Mouse (Mus musculus): ENCODE results near the gene Itga9. TPM values are rescaled to one million over a fixed set of nuclear protein-coding genes. Genes with fewer than 3 reads are reported as not detected.

Gene Itga9
- total and polyA plus RNA-seq, 2 experiments: 9.1 to 15.8 TPM

DNA sequence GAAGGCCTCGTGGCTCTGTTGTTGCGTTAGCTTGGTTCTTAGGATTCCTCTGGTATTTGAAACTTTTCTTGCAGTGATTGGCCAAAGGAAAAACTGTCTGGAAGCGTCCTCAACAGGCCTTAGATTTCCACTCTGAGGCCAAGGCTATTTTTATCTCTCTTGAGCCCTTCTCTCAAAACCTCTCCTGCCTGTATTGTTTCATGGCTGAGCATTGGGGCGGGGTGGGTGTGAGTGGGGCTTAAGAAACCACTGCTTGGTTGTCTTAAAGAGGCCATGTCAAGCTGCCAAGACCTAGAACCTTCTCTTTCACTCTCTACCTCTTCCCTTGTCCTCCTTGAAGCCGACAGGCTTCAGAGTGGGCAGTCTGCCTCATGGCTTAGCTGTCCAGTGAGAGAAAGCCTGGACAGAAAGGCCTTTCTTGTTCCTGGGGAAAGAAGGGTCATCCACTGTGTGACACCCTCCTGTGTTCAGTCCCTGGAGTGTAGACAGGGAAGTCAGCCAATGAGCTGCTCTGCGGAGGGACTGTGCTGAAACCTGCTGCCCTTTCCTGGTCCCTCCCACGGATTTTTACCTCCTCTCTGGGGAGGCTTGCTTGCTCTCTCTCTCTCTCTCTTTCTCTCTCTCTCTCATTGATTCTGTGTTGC is 271.0 kb downstream of the Itga9 start:
- no peak overlapping the region for H3K9ac ChIP-seq (ENCODE audit: low read depth, low read length)
- DNase-seq (ENCODE audit: extremely low read depth, low read depth, low spot score): no peak
- H3K27me3 ChIP-seq (ENCODE audit: control insufficient read depth, insufficient read depth, low read length): no peaks in the 10 kb centered on the region
- TF ChIP-seq POLR2A (IDR thresholded peaks at IDR 0.05; ENCODE audit: extremely low read depth, insufficient read depth, low read length): no peak
- TF ChIP-seq CTCF (IDR thresholded peaks at IDR 0.05; ENCODE audit: low read depth, low read length): no peak
- no peaks in the 10 kb centered on the region for H3K79me2 ChIP-seq (ENCODE audit: control insufficient read depth, insufficient read depth, low read length)
- peaks cover 2% of the 10 kb centered on the region; the same call in 1 of the 2 replicates for H3K36me3 ChIP-seq (ENCODE audit: control insufficient read depth, insufficient read depth, low read length)
- H3K4me3 ChIP-seq (ENCODE audit: insufficient read depth, low read depth, low read length): no peak overlapping the region
- 79% methylated on average over 7 of the region's 7 CpGs for WGBS
- no peaks in the 10 kb centered on the region for H3K4me1 ChIP-seq (ENCODE audit: control insufficient read depth, insufficient read depth, low read length)
- H3K27ac ChIP-seq (replicated peaks; ENCODE audit: insufficient read depth, low read depth, low read length): no peak overlapping the region

GRCm38 (mm10) chr9:118878596-118878995 is 272.1 kb downstream of the Itga9 start:
- Histone ChIP-seq H3K27me3 (ENCODE audit: control insufficient read depth, insufficient read depth, low read length) (no peaks in the 10 kb centered on the region), H3K4me1 (ENCODE audit: control insufficient read depth, insufficient read depth, low read length) (no peaks in the 10 kb centered on the region), H3K79me2 (ENCODE audit: control insufficient read depth, insufficient read depth, low read length) (no peaks in the 10 kb centered on the region), H3K4me3 (ENCODE audit: insufficient read depth, low read depth, low read length) (no peak overlapping the region), H3K27ac (replicated peaks; ENCODE audit: insufficient read depth, low read depth, low read length) (no peak overlapping the region), H3K9ac (ENCODE audit: low read depth, low read length) (no peak overlapping the region), H3K36me3 (ENCODE audit: control insufficient read depth, insufficient read depth, low read length) (peaks cover 2% of the 10 kb centered on the region; the same call in 1 of the 2 replicates)
- no peak for DNase-seq (ENCODE audit: extremely low read depth, low read depth, low spot score)
- WGBS: 81% methylated on average over 11 of the region's 11 CpGs
- no peak for TF ChIP-seq CTCF (IDR thresholded peaks at IDR 0.05; ENCODE audit: low read depth, low read length)
- TF ChIP-seq POLR2A (IDR thresholded peaks at IDR 0.05; ENCODE audit: extremely low read depth, insufficient read depth, low read length): no peak

DNA sequence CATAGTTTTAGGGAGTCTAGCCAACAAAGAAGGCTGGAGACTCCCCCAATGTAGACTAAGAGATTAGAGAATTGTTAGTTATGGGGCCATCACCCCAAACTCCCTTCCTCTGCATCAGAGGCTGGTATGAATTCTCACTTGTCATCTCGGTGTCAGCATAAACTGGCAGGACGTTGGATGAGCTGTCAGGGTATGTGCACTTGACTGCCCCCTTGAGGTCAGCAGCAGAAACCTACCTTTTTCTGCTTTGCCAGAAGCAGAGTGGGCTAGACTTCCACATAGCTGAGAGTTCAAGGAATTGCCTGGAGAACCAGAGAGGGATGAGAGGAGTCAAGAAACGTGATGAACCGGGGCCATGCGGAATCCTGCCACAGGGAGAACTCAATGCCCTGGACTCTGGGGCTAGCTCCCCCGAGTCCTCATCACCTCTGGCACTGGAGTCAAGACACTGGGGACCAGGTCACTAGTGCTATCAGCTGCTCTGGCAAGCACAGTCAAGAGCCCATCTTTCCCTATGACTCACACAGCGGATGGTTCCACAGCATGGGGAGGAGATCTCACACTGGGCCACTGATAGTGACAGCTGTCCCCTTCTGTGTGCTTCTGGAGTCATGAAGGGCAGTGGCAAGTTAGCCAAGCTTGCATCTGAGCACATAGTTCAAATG is 274.9 kb downstream of the Itga9 start:
- Histone ChIP-seq H3K27ac (replicated peaks; ENCODE audit: insufficient read depth, low read depth, low read length) (no peak overlapping the region), H3K4me3 (ENCODE audit: insufficient read depth, low read depth, low read length) (no peak overlapping the region), H3K4me1 (ENCODE audit: control insufficient read depth, insufficient read depth, low read length) (no peaks in the 10 kb centered on the region), H3K9ac (ENCODE audit: low read depth, low read length) (no peak overlapping the region), H3K27me3 (ENCODE audit: control insufficient read depth, insufficient read depth, low read length) (no peaks in the 10 kb centered on the region), H3K79me2 (ENCODE audit: control insufficient read depth, insufficient read depth, low read length) (no peaks in the 10 kb centered on the region), H3K36me3 (ENCODE audit: control insufficient read depth, insufficient read depth, low read length) (no peaks in the 10 kb centered on the region)
- DNase-seq (ENCODE audit: extremely low read depth, low read depth, low spot score): peak; percentile 6
- whole genome bisulfite sequencing: 62% methylated on average over 7 of the region's 7 CpGs
- TF ChIP-seq POLR2A (IDR thresholded peaks at IDR 0.05; ENCODE audit: extremely low read depth, insufficient read depth, low read length) (no peak), CTCF (IDR thresholded peaks at IDR 0.05; ENCODE audit: low read depth, low read length) (peak; percentile 42)

GRCm38 (mm10) chr9:118881946-118882284 is 275.4 kb downstream of the Itga9 start:
- no peaks in the 10 kb centered on the region for H3K79me2 ChIP-seq (ENCODE audit: control insufficient read depth, insufficient read depth, low read length)
- DNase-seq (ENCODE audit: extremely low read depth, low read depth, low spot score): no peak
- no peaks in the 10 kb centered on the region for H3K4me1 ChIP-seq (ENCODE audit: control insufficient read depth, insufficient read depth, low read length)
- TF ChIP-seq CTCF (IDR thresholded peaks at IDR 0.05; ENCODE audit: low read depth, low read length) (no peak), POLR2A (IDR thresholded peaks at IDR 0.05; ENCODE audit: extremely low read depth, insufficient read depth, low read length) (no peak)
- no peak overlapping the region for H3K9ac ChIP-seq (ENCODE audit: low read depth, low read length)
- no peak overlapping the region for H3K4me3 ChIP-seq (ENCODE audit: insufficient read depth, low read depth, low read length)
- 83% methylated on average over 6 of the region's 6 CpGs for WGBS
- H3K27me3 ChIP-seq (ENCODE audit: control insufficient read depth, insufficient read depth, low read length): no peaks in the 10 kb centered on the region
- H3K27ac ChIP-seq (replicated peaks; ENCODE audit: insufficient read depth, low read depth, low read length): no peak overlapping the region
- no peaks in the 10 kb centered on the region for H3K36me3 ChIP-seq (ENCODE audit: control insufficient read depth, insufficient read depth, low read length)

DNA sequence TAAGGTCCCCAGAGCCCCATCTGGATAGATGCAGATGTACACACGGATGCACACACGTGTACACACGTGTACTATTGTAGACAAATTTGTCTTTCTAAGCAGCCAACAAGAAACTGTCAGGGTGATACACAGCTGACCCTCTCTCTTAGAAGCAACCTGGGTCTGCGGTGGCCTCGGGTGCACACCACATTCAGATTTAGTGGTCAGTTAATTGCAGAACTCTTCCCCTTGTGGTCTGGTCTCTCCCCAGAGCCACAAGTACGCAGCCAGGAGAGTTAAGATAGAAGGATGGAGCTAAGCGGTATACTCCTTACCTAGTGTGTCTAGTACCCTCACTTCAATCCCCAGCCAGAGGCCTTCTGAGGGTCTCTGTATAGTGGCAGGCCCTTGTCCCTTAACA is 276.7 kb downstream of the Itga9 start:
- no peak overlapping the region for H3K9ac ChIP-seq (ENCODE audit: low read depth, low read length)
- no peak for DNase-seq (ENCODE audit: extremely low read depth, low read depth, low spot score)
- H3K27ac ChIP-seq (replicated peaks; ENCODE audit: insufficient read depth, low read depth, low read length): no peak overlapping the region
- 87% methylated on average over 7 of the region's 7 CpGs for WGBS
- no peak overlapping the region for H3K4me3 ChIP-seq (ENCODE audit: insufficient read depth, low read depth, low read length)
- H3K27me3 ChIP-seq (ENCODE audit: control insufficient read depth, insufficient read depth, low read length): no peaks in the 10 kb centered on the region
- no peaks in the 10 kb centered on the region for H3K36me3 ChIP-seq (ENCODE audit: control insufficient read depth, insufficient read depth, low read length)
- no peaks in the 10 kb centered on the region for H3K79me2 ChIP-seq (ENCODE audit: control insufficient read depth, insufficient read depth, low read length)
- TF ChIP-seq POLR2A (IDR thresholded peaks at IDR 0.05; ENCODE audit: extremely low read depth, insufficient read depth, low read length) (no peak), CTCF (IDR thresholded peaks at IDR 0.05; ENCODE audit: low read depth, low read length) (no peak)
- H3K4me1 ChIP-seq (ENCODE audit: control insufficient read depth, insufficient read depth, low read length): no peaks in the 10 kb centered on the region

DNA sequence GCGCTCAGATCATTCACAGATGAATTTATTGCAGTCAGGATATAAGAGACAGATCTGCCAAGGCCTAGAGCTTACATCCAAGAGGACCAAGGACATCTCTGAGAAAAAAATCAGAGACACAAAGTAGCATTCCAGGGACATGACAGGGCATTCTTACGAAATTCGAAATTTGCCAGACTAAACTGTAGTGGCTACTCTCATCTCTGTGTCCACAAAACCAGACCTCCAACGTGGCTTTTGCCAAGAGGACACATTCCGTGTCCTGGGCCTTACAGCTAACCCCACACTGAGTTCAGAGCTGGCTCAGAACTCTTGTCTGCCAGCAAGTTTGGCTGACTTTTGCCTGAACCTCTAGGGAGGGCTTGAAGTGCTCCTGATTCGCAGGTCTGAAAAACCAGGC is 279.3 kb downstream of the Itga9 start:
- Histone ChIP-seq H3K9ac (ENCODE audit: low read depth, low read length) (no peak overlapping the region), H3K27me3 (ENCODE audit: control insufficient read depth, insufficient read depth, low read length) (no peaks in the 10 kb centered on the region), H3K4me3 (ENCODE audit: insufficient read depth, low read depth, low read length) (no peak overlapping the region), H3K36me3 (ENCODE audit: control insufficient read depth, insufficient read depth, low read length) (no peaks in the 10 kb centered on the region), H3K27ac (replicated peaks; ENCODE audit: insufficient read depth, low read depth, low read length) (no peak overlapping the region), H3K4me1 (ENCODE audit: control insufficient read depth, insufficient read depth, low read length) (no peaks in the 10 kb centered on the region), H3K79me2 (ENCODE audit: control insufficient read depth, insufficient read depth, low read length) (no peaks in the 10 kb centered on the region)
- peak; percentile 38 for DNase-seq (ENCODE audit: extremely low read depth, low read depth, low spot score)
- 55% methylated on average over 6 of the region's 6 CpGs for WGBS
- TF ChIP-seq POLR2A (IDR thresholded peaks at IDR 0.05; ENCODE audit: extremely low read depth, insufficient read depth, low read length) (no peak), CTCF (IDR thresholded peaks at IDR 0.05; ENCODE audit: low read depth, low read length) (no peak)

All from liver, adult 2 months (tissue).